Mouse (Mus musculus) lung, postnatal 10 days (tissue): ENCODE measurements around the gene Olfr524.

Experiments used
- DNase-seq: peaks from one replicate; pipeline ENCODE4 v3.0.0; 2021

Olfr524 gene

DNA sequence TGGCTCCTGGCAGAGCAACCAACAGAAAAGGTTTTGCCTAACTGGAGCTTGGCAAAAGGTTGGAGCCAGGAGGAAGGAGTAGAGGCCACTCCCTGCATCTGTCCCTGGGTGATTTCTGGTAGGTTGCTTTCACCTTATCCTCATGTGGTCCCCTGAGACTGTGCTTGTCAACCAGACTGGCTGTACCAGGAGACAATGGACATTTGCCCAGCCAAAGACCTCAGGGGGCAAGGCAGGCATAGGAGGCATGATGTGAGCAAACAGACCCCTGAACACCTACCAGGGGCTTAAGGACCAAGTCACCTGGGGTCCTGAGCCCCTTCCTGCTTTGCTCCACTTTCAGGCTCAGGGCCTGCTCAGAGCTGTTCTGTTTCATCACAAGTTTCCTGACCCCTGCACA lies at the start of gene Olfr524:
Gene Olfr524 (minus strand): TSS at position 101 of the 400 bp plus-strand sequence.
- no peak for DNase-seq

DNA sequence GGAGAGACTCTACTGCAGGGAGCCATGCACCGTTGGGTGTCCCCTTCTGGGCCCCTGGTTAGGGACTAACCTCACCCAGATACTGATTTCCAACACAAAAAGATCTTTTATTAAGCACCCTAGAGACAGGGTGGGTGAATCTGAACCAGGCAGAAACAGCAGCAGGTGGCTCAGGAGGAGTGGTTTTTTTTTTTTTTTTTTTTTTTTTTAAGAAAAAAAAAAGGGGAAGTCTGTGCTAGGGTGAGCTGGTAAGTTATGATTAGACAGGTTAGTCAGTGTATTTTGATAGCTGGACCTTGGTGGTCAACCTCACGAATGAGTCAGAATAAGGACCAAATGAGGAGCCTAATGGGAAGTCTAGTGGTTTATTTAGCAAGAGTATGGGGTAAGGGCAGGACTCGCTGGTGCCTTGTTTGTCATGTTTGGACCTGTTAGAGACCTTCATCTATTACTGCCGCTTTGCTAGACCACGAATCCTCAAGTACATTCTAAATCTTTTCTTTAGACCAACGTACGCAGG lies 48.1 kb upstream of the Olfr524 start:
- DNase-seq: no peak

DNA sequence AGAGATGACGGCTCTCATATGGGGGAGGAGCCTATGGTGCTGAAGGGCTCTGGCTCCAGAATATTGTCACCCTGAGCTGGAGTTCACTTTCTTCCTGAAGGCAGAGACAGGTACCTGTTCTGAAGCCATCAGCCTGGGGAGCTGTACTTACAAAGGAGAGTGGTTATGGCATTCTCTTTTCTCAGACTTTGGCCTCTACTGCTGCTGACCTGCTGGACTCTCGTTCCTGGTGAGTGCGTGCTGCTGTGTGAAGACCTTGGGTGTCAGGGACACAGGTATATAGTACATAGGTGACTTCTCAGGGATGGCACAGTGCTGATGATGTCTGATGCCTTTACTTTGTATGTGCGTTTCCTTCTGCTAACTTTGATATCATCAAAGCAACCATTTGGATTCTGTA lies 41.5 kb upstream of the Olfr524 start, which contains the start of gene 5830411N06Rik:
Gene 5830411N06Rik (plus strand): TSS at position 69 of the 400 bp plus-strand sequence.
- no peak for DNase-seq

DNA sequence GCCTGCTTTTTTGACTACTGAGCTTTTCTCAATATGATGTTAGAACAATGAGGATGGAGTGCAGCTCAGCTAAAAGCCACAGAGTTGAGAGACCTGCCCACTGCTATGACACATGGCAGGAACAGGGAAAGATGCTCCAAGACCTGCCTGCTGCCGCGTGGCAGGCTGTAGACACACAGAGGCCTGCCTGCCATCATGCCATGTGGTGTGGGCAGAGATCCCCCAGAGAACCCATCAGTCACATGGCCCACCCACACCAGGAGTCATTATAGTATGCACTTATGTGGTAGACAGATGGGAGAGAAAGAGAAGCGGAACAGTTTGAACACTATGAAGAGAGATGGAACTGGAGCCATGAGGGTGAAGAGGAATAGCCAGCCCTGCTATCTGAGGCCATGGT lies 27.9 kb upstream of the Olfr524 start:
- DNase-seq: no peak

DNA sequence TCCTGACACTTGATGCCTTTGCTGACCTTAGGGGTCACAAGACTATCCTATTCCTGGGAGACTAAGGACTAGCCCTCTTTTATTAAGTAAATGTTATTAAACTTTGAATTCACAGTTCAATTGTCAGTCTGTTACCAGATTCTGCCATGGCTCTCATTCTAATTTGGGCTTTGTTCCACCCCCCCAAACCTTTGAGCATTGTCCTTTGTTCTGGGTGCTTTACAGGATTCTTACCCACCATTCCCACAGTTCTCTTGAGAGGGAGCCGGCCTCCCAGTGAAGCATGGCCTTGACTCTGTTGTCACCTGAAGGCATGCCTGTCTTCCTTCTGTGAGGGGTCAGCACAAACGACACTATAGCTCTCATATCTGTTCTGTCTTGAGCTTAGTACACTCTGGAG lies 25.3 kb upstream of the Olfr524 start:
- DNase-seq: no peak

DNA sequence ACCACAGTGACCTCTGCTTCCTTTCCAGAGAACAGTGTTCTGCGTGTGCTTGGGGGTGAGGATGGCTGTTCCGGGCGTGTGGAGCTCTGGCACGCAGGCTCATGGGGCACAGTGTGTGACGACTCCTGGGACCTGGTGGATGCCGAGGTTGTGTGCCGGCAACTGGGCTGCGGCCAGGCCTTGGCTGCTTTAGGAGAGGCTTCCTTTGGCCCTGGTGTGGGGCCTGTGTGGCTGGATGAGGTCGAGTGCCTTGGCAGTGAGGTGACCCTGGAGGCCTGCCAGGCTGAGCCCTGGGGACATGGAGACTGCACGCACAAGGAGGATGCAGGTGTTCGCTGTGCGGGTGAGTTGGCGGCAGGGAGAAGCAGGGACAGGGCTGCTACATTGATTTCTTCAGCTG lies 22.7 kb upstream of the Olfr524 start:
- DNase-seq: no peak

DNA sequence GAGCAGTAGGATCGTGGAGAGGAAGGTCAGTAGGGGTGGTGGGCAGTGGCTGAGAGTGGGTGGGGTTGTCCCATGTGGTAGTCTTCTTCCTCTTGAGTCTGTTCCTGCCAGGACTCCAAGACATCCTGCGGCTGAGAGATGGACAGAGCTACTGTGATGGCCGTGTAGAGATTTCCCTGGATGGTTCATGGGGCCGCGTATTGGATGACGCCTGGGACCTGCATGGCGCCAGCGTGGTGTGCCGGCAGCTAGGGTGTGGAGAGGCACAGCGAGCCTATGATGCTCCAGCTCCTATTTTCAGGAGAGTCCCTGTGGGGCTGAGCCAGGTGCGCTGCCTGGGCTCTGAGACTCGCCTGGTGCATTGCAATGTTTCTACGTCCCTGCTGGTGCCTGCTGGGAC lies 18.4 kb upstream of the Olfr524 start:
- DNase-seq: no peak

DNA sequence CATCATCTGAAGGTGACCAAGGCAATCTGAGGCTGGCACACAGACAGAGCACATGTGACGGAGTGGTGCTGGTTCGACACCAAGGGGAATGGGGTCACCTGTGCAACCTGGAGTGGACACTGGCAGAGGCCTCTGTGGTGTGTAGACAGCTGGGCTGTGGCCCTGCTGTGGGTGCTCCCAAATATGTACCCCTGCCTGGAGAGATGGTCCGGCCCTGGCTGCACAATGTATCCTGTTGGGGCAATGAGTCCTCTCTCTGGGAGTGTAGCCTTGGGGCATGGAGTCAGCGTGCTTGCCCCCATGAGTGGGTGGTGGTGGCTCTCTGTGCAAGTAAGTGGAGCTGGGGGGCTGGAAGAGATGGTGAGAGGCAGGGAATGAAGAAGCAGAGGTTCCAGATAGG lies 14.6 kb upstream of the Olfr524 start:
- DNase-seq: no peak

DNA sequence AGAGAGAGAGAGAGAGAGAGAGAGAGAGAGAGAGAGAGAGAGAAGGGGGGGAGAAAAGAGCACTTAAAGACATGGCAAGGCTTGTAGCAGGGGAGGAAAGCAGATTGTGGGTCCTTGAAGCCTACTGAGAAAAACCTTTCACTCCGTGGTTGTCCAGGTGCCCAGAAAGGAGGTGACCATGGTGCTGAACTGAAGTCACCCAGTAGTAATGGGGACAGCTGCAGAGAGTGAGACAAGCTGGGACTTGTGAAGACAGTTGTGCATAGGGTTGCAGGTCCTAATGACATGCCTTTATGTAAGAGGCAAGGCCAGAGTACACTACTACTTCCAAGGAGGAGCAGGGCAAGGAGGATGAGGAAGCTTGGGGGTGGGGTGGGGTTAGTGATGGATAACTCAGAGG lies 13.5 kb upstream of the Olfr524 start:
- DNase-seq: no peak

DNA sequence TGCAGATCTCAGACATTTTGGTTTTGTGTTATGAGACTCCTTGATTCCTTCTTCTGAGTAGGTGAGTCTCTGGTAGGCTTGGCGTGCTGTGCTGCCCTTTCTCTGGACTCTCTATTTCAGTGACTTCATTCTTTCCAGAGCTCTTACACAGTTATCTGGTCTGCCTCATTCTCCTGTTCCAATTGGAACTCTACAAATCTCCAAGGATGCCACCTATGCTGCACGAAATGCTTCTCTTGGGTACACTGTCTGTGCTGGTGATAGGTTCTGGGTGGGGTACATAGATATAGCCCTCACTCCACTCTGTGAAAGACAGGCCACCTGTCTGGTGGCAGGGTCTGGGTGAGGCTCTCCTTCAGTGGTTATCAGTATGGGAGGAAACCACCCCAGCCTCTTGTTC lies 12.2 kb upstream of the Olfr524 start, which contains the start of gene Cd163l1:
Gene Cd163l1 (plus strand): TSS at position 301 of the 400 bp plus-strand sequence.
- DNase-seq: no peak

DNA sequence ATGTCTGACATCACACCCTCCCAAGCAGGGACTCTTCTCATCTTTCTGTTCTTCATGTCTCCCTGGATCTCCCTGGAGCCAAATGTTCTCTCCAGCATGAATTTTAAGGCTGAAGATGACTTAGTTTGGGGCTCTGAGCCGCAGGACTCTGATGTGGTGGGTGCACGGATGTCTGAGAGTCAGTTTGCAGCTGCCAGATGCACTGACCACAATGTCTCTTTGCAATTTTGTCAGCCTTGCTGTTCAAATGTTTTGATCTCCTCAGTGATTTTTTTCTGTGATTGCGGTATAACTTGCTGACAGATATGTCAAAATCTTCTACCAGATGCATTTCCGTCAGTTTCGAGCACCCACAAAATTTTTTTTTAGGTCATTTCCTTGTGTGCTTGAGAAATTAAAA lies 8.1 kb upstream of the Olfr524 start:
- no peak for DNase-seq

DNA sequence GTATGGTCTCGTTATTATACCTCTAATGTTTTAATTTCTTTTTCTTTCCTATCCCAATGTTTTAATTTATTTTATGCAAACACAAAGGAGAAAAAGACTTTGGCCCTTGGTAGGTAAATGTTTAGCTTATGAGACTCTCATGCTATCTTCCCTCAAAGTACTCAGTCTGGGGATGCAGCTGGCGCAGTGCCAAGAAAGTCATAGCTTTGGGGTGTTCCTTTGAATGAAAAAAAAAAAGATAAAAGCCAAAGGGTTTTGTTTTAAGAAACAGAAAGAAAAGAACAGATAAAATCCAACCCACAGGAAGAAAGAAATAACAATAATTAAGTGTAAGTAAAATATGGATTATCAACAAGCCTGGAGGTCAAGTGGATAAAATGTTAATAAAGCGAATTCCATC lies 2.9 kb upstream of the Olfr524 start:
- no peak for DNase-seq

DNA sequence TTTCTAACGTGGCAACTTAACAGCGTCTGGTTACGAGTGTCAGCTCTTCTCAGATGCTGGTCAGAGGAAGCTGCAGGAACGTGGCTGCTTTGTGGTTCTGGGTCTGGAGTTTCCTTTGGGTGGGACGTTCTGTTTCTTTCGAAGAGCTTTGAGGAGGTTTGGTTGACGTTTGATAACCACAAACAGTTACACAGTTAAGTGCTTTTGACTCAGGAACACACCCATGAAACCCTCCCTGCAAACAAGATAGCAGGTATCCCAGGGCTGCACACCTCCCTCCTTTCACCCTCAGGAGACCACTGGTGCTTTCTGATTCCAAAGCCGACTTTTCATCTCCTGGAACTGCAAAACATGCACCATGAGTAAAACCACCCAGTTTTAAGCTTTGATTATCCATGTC lies 2.4 kb upstream of the Olfr524 start:
- DNase-seq: no peak

DNA sequence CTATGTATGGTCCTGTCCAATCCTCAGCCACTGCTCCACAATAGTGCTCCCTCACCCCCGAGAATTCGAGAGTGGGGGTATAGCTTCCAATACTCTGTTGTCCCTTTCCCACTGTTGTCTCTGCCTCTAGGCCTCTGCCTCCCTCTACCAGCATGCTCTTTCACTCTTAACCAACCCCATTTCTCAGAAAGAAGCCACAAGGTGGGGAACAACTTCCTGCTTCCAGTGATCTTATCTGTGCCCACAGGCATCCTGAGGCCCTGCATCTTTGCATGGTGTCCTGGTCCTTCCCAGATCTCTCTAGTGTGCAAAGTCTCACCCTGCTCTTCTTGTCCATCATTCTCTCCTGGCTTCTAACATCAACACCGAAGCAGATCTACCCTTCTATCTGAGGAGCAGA lies 1.1 kb upstream of the Olfr524 start:
- DNase-seq: no peak

DNA sequence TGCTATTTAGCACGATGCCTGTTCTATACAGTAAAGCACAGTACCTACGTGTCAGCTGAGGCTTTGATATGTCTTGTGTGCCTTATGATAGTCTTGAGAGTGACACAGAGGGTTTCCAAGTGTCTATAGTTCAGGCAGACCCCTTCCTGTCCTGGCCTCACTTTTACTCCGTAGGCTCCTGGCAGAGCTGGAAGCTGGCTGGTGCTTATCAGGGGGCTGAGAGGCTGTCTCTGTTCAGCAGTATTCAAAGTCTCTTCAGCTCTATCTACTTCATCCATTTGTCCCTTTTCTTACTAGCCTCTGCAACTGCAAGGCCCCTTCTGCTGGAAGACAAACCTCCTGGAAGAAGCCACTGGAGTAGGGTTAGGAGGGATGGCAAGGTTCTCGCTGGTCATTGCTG lies 4.7 kb downstream of the Olfr524 start:
- DNase-seq: no peak

DNA sequence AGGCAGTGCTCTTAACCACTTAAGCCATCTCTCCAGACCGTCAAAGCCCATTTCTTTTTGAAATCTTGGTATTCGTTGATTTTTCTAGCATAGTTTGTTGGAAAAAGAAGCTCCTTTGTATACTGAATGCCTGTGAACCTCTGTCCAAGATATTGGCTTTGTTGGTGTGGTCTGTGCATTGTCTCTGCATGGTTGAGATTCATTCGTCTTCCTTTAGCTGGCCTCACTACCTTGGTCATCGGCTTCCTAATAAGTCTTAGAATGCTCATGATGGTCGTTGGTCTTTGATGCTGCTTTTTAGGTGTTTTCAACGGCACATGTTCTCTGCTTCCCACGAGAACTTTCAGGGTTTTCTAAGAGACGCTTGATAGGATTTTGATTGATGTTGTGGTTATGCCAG lies 9.8 kb downstream of the Olfr524 start:
- no peak for DNase-seq

DNA sequence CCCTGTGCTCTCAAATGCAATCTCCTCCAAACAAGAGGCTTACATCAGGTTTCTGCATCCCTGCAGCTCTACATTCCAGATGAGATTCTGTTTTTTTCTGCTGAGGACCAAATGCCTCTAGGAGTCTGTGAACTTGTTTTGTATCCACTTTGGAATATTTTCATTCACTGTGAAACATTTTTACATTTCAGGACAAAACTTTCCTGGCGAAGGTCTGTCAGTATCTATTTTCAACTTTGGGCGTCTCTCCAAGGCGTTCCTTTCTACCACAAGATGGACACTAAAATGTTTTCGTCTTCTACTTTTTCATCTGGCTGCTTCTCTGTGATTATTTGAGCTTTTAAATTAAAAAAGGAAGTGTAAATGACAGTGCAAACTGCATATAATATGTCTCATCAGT lies 11.7 kb downstream of the Olfr524 start:
- DNase-seq: no peak

DNA sequence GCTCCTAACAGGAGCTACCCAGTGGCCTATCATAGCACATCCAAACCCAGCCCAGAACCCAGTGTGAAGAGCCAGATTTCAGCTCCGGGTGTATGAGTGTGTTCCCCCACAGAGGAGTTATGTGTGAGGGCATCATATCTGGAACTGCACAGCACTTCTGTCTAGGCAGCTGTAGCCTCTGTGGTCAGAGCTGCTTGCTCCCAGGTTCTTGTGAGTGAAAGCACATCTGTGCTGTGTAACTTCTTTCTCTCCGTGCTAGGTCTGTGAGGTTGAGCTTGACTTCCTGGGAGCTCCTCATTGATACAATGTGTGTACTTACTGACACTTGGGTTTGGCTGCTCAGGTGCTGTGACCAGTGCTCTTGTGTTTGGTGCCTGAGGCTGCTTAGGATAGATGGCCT lies 12.9 kb downstream of the Olfr524 start:
- DNase-seq: no peak

DNA sequence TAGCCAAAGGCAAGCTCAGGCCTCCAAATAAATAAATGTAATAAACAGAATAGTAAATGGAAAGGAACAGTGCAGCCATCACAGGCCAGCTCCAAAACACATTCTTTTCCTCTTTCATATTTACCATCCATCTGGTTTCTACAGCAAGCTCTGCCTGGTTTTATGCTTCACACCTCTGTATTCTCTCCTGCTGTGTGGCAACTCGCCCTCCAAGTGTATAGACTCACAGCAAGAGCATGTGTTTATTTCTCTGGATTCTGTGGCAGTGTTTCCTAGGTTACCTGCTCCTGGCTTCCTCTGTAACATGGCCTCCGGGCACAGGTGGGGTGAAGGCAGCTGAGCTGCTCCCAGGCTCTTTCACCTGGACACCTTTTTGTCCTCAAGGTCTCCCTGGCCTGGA lies 13.3 kb downstream of the Olfr524 start:
- DNase-seq: no peak

DNA sequence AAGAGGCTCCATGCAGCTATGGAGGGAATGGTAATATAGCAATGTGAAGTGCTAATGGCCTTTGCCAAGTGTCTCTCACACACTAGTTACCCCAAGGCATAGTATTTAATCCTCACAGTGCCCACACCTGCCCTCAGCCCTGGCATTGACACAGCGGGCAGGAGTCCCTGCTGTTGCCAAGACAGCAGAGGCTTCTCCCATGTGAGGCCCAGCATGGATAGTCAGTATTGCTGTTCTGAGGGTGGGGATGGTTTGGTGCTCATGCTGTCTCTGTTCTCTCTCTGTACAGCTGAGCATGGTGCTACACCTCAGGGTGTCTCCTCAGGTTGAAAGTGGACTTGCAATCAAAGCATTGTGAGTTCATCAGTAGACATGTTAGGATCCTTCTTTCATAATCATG lies 15.3 kb downstream of the Olfr524 start:
- no peak for DNase-seq

DNA sequence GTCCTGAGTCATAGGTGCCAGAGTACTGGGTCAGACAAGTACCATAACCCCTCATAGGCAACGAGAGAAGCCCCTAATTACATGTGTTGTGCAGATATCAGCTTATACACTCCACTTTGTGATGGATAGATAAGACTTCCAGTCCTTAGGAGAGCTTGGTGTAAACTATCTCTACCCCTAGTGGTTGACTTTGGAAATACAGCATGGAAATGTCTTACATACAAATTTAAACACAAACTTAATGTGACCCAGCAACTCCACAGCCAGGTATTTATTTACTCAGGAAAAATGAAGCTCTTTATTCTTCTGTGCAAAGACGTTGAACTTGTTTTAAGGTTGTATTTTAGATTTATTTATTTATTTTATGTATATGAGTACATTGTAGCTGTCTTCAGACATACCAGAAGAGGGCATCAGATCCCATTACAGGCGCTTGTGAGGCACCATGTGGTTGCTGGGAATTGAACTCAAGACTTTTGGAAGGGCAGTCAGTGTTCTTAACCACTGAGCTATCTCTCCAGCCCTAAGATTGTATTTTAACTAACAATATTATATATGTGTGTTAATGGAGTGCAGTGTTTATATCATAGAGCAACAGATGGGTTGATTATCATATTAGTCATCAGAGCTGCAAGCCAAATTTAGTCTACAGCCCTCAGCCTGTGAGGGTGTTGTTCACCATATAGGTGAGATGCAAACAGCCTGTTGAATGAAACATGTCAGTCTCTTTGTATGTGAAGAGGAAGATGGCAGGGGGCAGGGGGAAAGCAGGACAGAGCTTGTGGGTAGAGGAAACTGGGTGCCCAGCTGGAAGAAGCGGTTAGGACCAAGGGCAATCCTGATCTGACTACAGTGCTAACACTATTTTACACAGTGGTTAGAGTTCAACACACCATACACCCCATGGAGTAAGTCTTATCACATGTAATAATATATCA lies 17.1 kb downstream of the Olfr524 start:
- no peak for DNase-seq

DNA sequence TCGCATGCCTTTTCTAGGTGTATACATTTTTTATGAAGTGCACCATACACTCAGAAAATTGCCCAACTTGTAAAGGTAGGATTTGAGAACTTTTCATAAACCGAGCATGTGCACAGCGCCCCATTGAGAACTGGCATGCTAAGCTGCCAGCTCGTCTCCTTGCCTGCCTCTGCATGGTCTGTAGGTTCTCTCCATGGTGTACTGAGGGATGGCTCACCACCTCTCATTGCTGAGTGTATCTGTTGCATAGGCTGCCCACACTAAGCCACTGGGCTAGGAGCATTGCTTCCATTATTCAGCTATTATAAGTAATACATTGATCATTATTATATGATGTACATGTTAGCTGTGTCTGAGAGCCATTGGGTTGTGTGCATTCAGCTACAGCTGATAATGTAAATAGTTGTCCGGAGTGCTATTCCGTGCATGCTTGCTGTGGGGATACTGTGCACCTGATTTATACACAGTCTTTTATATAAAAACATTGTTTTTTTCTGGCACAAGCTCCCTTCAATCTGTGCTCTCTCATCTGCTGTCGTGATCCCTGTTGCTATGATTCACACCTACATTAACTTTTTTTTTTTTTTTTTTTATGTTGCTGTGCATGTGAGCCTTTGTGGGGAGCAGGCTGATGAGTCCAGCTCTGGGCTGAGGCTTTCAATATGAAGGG lies 17.9 kb downstream of the Olfr524 start:
- no peak for DNase-seq

DNA sequence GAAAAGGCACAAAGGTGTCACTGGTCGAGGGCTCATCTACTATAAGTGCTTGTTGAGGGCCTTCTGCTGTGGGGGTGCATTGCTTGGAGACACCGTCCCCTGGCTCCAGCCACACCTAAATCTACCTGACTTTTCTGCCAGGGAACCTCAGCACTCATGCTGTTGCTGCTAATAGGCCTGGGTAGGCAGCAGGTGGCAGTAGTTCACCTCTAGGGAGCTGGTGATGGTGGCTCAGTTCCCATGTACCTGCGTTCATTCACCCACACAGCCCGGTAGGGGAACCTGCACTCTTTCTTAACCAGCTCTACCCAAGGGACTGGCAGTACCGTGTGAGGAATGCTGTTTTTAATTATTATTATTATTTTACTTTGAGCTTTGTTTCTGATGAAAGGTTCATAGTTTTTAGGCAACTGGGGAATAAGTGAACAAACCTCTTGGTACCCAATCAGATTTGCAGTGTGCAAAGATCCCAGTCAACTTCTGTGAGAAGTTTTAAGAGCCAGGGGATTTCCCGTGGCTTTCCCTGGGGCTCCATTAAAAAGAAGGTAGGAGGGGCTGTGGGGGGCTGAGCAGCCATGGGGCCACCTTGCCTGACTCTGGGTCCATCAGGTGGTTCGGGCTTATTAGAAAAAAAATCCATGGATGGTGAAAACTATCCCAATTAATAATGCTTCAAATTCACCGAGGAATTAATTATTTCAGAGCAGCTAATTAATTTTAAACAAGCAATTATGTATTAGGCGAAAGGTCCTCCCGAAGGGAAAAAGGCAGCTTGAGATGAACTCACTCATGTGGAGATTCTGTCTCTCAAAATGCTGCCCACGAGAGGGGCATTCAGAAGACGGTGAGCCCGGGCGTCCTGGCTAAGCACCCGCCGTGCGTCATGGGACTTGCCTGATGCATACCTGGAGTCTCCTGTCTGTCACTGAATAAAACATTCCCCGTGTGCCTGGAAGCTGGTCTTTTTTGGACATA lies 18.8 kb downstream of the Olfr524 start:
- DNase-seq: no peak
